Mouse (Mus musculus): ENCODE measurements at regions not wholly inside any gene's neighbourhood (a gene's known extent, or its start where the extent isn't known, plus 50 kb on each side); places are given as distances from the start of the nearest gene placed in this dataset.

DNA sequence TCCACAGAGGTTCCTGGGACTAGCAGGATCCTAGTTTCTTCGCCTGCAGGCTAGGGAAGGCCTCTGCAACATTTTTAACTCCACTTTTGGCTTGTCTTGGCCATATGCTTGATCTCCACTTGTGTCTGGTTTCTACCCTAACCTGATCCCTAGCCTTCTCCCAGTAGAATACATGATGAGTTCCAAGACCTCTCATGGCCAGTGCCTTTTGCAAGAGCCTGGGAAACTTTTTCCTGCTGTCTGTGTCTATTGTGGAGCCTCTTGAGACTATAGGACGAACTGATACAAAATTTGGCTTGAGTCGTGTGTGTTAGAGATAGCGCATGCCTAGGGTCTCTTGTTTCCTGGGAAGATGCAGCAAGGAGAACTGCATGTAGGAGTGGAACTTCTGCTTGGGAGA is 119.3 kb downstream of the Cartpt start:
- DNase-seq (ENCODE audit: low read depth, low spot score) = no peak

DNA sequence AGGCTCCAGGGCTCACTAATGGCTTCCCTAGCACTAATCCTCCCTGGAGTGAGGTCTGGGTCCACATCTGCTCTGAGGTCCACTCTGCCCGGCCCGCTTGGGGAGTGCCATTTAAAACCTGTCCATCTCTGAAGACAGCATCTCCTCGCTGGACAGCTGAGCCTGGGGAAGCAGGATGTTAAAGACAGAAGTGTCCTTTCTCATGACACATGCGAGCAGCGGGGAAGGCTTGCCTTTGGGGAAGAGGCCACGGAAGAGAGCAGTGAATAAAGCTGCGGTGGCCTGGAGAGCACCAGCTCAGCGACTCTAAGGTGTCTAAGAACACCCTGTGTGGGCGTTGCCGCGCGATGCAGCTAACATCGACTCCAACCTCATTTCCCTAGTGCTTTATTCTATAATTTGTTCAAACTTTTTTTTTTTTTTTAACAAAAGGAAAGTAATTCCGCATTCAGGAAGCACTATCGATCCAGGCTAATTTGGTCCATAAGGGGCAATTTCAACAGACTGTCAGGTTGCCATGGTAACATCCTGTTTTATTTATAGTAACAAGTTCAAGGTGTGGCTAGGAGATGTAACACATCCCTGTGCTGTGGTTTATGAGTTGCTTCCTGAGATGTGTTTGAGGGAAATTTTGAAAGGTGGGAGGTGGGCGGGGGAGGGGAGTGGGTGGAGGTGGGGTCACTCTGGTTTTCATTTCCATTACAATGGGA is 120.0 kb downstream of the Cartpt start:
- DNase-seq (ENCODE audit: low read depth, low spot score) = no peak

DNA sequence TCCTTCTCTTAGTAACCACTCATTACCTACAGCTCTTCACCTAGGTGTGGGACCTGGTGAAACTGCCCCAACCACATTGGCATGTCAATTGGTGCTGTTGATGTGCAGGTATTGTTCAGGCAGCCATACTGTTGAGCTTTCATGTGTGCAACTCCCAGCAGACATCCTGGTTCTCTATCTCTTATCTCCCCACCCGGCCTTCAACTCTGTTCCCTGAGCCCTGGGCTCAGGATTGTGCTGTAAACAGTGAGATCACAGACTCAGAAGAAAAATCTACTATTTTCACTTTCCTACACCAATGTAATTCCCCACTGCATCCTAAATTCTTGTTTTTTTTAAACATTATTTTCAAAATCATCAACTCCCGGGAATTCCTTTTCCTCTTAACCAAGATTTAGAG is 122.1 kb downstream of the Cartpt start:
- no peak for DNase-seq (ENCODE audit: low read depth, low spot score)

DNA sequence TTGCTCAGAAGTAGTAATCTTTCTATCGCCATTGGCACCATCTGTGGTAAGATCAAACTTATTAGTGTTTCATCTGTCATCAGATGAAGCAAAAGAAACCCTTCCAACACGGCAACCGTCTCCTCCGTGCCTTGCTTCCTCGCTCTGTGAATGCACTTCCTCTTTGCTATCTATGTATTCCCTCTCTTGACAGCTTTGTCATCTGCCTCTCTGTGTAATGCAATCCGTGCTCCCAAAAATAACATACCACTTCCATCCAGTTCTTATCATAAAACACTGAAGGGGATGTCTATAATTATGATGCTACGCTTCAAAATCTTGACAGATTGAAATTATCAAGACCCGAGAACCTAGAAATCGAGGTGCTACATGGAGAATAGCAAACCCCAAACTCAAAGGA is 123.2 kb downstream of the Cartpt start:
- no peak for DNase-seq (ENCODE audit: low read depth, low spot score)

DNA sequence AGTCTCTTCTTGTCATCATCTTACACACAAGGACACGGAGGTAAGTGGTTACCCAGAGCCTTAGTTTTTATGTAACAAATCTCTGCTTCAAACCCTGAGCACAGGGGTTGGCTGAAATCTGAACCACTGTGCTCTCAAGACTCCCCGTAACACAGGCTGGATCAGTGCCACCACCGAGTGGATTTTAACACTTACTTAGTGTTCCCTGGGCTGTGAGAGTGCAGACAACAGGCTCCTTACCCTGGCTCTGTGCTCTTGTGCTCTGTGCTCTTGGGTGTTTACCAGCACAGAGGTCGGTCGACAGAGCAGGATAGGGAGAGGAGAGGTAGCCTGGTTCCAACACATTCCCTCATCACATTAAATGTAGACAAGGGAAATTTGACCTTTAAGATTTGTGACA is 134.9 kb downstream of the Cartpt start:
- DNase-seq (ENCODE audit: low read depth, low spot score) = no peak

DNA sequence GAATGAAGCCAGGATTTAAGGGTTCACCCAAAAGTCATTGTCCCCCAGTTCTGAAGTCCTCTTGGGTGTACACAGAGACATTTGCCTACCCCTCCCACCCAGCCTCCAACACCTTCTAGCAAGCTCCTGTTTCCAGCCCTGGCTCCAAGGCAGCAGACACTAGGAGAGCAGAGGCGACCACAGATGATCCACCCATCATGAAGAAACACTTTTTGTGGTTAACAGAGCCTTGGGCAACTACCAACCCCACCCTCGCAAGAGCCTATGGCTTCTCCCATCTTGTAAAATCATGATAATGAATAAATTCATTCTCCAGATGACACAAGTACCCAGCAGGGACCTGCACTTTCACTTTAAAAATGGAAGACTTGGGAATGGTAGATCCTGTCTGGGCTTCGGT is 136.1 kb downstream of the Cartpt start:
- DNase-seq (ENCODE audit: low read depth, low spot score) = no peak

DNA sequence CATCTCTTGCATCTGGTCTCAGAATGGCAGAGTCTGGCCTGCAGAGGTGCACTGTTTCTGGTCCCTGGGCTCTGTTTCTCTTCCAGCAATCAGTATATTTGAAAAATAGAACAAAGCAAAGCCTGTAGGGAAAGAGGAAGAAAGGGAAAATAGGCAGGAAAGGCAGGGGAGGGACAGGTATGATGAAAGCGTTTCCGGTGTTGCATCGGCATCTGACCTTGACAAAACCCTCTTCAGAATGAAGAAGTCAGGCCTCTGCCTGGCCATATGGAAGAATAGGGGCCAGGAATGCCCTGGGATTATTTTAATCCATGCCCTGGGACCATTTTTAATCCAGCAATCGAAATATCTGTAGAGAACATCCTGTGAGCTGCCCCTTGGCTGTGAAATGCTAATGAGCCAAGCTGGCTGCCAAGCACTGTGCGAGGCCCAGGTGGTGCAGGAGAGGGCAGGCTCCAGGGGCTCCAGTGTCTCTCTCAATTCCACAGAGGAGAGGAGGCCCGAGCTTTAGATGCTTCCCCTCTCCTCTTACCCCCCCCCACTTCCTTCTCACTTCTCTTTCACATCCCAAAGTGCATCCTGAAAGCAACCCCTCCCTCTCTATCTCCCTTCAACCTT is 136.7 kb downstream of the Cartpt start:
- no peak for DNase-seq (ENCODE audit: low read depth, low spot score)

DNA sequence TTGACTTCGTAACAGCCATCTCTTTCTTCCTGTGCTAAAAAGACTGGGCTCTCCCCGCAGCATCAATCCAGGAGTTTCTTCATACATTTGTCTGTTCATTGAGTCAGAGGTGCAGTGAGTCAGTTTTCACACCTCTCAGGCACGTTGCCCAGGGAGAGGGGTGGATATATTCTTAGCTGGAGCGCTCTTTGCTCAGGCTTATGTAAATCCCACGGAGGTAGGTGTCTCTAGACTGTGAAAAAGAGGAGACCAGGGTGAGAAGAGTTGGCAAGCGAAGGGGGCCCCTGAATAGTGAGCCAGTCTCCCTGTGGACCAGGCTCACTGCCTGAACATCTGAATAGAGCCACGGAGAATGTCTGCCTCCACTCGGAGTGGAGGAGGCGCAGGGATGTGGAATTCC is 139.0 kb downstream of the Cartpt start:
- DNase-seq (ENCODE audit: low read depth, low spot score) = no peak

DNA sequence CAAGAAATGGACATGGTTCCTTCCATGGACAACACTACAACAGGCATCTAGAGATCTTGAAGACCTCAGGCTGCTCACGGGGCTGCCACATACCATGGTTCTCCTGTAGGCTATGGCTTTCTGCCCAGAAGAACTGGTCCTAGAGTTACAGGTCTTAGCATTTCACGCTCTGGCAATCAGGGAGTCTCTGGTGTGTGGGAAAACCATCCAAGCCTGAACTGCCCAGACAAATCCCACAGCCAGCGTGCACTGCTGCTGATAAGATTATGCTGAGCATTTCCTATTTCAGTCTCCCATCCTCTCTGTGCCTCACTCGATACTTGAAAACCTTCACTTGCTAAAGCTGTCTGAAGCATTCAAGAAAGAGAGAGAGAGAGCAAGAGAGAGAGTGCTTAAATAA is 139.5 kb downstream of the Cartpt start:
- no peak for DNase-seq (ENCODE audit: low read depth, low spot score)

DNA sequence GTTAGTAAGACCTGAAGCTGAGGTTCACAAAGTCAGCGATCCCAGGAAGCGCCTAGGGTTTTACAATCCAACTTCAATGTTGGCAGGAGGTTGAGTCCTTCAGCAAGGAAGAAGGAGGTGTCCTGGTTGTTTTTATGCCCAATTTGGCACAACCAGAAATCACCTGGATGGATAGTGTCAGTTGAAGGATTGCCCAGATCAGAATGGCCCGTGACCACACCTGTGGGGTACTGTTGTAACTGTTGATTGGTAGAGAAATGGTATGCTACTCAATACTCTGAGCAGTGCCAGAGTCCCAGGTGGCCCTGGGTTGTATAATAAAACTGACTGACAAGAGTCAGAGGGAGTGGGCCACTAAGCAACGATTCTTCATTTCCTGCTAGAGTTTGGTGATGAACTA is 140.2 kb downstream of the Cartpt start:
- no peak for DNase-seq (ENCODE audit: low read depth, low spot score)

DNA sequence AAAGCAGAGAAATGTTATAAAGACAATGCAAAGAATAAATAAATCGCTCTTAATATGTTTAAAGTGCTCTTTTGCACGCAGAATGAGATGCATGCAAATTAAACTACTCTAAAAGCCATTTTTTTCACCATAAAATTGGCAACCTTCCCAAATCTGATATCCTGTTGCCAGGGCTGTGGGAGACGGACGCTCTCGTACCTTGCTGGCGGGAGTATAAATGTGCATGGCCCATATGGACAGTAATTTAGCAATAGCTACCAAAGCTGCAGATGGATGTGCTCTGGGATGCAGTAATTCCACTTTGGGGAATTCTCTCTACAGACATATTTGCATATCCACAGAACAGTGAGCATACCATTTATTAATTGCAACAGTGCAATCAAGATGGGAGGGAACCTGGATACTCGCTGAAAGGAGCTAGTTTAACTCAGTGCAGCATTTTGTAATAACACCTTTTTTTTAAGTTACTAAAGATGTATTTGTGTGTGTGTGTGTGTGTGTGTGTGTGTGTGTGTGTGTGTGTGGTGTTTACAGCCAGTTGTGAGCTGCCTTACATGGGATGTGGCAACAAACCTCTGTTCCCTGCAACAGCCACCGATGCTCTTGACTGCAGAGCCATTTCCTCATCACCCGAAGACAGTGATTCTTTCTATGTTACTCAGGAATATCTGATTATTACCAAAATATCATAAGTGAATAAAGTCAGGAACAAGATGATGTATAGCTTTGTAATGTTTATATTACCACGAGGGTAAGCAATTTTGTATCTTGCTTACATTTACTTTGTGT is 141.4 kb downstream of the Cartpt start:
- DNase-seq (ENCODE audit: low read depth, low spot score) = no peak

DNA sequence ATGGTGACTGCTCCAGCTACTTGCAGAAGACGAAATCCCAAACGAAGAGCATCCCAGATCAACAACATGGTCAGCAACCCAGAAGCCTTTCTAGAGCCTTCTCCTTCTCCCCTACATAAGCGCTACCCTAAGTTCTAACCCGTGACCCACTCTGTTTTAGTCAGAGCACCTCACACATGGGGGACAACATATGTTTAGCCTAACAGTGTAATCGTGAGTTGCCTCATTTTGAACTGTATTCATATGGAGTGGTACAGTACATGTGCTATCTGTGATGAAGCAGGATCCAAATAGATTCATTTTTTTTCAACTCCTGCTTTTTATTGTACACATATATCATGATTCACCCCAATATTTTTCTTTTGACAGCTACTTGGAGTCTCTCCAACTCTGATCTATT is 146.2 kb downstream of the Cartpt start:
- no peak for DNase-seq (ENCODE audit: low read depth, low spot score)

DNA sequence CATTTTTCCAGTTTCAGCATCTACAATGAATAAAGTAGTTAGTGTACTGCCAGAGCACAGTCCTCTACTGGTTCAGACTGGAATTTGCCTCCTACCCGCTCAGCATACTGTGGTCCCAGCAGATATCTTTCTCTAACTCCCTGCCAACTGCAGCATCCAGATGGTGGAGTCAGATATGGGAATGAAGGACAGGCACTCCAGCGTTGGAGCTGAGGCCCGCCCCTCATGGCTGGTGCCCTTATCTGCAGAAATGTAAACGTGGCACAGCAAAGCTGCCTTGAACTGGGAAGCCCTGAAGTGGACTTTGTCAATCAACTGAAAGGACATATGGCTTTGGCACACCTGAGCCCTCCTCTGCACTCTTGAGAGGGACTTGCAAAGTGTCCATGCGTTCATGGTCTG is 146.6 kb downstream of the Cartpt start:
- no peak for DNase-seq (ENCODE audit: low read depth, low spot score)

DNA sequence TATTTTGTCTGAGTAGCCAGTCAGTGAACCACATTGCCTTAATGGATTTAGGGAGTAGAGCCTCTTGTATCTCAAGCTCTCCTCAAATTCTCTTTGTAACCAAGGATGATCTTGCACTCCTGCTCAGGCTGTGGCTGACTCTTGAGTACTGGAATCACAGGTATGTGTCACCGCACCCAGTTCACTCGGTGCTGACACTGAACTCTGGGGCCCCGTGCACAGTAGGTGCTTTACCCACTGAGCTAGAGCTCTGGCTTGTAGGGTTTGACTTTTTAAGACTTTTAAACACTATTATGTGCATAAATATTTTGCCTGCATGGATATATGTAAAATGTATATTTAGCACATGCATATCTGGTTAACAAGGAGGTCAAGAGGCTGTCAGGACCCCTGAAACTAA is 147.4 kb downstream of the Cartpt start:
- peak; percentile 10 for DNase-seq (ENCODE audit: low read depth, low spot score)

DNA sequence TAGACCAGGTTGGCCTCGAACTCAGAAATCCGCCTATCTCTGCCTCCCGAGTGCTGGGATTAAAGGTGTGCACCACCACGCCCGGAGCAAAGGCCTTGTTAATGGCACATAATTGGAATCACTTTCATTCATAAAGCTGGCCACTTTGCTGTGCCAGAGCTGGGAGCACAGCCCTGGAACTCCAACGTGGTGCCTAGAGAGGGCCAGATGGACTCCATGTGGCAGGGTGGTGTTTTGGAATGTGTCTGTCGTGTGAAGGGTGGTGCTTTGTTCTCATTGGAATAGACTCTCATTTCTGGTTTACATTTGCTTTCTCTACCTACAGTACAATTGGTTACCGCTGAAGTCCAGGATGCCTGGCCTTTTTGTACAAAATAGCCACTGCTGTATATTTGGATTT is 150.2 kb downstream of the Cartpt start:
- DNase-seq (ENCODE audit: low read depth, low spot score) = no peak

DNA sequence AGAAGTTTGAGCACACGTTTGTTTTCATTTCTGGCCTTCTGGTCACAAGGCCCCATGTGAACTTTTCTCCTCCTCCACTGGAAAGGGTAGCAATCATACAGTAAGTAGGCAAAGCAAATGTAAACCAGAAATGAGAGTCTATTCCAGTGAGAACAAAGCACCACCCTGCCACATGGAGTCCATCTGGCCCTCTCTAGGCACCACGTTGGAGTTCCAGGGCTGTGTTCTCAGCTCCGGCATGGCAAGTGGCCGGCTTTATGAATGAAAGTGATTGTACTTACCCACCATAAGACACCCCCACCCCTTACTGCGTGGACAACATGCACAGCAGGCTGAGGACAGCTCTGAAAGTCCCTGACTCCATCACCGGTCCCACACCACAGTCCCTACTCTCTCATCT is 151.5 kb downstream of the Cartpt start:
- no peak for DNase-seq (ENCODE audit: low read depth, low spot score)

DNA sequence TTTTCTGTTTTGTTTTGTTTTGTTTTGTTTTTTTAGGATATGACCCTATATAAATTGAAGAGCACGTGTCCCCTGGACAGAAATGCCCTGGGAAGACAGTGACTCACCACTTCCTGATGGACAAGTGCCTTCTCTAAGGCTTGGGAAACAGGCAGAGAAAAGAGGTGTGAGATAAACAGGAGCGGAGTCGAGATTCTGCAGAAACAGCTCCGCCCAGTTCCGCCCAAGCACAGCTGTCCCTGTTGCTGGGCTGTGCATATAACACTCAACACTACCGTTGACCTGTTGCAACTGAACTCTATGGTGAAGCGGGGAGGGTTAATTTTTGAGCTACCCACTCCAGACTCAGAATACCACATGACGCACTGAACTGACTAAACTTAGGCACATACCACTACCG is 152.8 kb downstream of the Cartpt start:
- DNase-seq (ENCODE audit: low read depth, low spot score) = no peak

DNA sequence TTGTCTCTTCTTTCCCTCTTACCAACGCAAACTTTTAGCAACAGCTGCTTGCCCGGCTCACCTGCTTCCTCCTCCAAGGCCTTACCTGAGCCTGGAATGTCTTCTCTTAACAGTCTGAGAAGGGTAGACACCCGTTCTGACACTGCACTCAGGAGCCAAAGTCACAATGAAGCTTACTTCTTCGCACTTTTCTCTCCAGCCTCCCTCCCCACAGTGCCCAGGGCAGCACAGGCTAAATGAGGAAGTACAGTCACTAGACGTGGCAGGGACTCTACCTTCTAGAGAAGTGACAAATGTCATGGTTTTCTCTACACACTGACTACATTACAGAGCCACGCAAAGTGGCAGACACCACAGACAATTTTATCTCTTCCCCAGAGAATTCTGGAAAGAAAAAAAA is 155.4 kb downstream of the Cartpt start:
- no peak for DNase-seq (ENCODE audit: low read depth, low spot score)

DNA sequence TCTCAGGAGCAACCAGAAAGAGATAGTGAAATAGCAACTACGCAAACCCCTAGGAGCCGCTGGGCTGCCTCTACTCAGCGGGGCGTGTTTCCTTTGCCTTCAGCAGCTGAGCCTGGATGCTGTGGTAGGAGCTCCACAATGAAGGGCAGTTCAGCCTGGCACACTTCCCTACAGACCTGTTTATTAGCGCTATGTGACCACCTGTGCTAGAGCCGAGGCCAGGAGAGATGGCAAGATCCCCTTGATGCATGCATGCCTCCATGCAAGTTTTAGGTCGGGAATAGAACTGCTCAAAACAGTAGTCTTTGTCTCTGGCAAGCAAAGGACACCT is 156.1 kb downstream of the Cartpt start:
- no peak for DNase-seq (ENCODE audit: low read depth, low spot score)

DNA sequence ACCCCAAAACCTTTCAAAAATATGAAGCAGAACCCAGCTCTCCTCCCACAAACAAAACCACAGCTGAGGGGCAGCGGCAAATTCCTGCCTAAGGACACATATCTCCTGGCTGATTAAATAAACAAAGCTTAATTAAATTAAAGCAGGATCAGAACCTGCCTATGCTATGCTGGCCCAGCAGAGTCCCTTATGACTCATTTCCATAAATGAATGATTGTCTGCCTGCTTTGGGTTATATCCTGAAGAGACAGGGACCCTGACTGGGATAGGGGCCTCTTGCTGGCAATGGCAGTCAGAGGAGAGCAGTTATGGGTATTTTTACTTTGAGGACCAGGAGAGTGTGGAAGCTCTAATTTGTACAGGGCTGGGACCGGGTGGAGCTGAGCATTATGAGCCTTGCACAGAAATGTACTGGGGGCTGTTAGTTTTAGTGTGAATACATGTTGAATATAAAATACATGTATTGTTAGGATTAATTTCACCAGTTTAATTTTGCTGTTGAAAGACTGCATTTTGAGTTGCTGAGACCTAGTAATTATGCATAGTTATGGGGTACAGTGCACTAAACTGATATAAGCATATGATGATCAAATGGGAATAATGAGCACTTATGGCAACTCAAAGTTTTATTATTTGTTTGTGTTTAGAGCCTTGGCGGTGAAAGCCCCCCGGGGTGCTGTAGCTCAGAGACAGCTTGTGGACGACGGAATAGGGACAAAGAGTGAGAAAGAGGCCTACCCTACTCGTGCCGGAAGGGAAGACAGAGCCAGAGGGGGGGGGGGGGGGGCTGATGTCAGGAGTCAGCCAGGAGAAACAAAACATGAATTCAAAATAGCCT is 156.7 kb downstream of the Cartpt start:
- DNase-seq (ENCODE audit: low read depth, low spot score) = no peak

DNA sequence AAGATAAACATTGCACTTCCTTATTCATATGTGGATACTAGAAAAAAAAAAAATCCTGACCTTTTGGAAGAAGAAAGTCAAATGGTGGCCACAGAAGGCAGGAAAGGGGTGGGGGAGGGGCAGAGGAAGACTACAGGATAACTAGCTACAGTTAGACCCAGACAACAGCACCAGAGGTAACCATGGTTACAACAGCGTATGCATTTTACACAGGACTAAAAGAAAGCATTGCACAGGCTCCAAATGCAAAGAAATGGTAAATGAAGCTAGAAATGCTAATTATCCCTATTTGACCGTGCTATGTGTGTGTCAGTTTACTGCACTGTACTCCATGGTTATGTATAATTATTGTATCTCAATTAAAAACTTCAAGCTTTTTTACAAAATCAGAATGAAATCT is 158.4 kb downstream of the Cartpt start:
- DNase-seq (ENCODE audit: low read depth, low spot score) = no peak

DNA sequence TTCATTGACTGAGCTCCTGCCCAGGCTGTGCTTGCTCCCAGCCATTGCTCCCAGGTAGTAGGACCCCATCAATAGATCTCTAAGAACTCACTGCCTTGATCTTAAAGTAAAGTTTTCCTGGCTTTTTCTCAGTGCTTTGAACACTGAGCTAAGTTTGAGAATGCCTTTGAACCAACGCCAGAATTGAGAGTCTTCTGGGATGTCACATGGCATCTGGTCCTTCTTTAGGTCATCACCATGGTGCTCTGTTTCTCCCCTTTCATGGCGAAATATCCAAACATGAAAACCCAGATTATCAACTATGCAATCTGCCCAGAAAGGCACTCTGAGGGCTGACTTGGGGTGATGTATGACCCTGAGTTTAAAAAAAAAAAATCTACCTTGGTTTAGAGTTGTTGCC is 158.9 kb downstream of the Cartpt start:
- no peak for DNase-seq (ENCODE audit: low read depth, low spot score)

Measured in ZHBTc4 (cell line).